Mouse (Mus musculus): ENCODE measurements around the gene Rbm17. TPM values are rescaled to one million over a fixed set of nuclear protein-coding genes. Genes with fewer than 3 reads are reported as not detected.
"Not testable (repeated sequence)": the region's sequence is repeated elsewhere in the genome, so short reads cannot be mapped to it uniquely, and the experiment has no call there.

The Rbm17 gene
- 10 to 100 TPM; 34.7 TPM for polyA plus RNA-seq (2017; shearing (Covaris generic))

- no peak for ATAC-seq
Observed at GRCm38 (mm10) chr2:11604053-11604452, at the start of gene Rbm17. TSS of gene Rbm17 (minus strand) at chr2:11604153.

GRCm38 (mm10) chr2:11653330-11653729 lies 49.4 kb upstream of the Rbm17 start:
- ATAC-seq = peak; percentile 69

GRCm38 (mm10) chr2:11652780-11653179 lies 48.8 kb upstream of the Rbm17 start:
- no peak for ATAC-seq

- no peak for ATAC-seq
Observed at GRCm38 (mm10) chr2:11652196-11652595, 48.2 kb upstream of the Rbm17 start.

- ATAC-seq = peak; percentile 19
Observed at GRCm38 (mm10) chr2:11651476-11651875, 47.5 kb upstream of the Rbm17 start.

- ATAC-seq = peak; percentile 38
Observed at GRCm38 (mm10) chr2:11645297-11645696, 41.3 kb upstream of the Rbm17 start.

GRCm38 (mm10) chr2:11644057-11644456 lies 40.1 kb upstream of the Rbm17 start:
- no peak for ATAC-seq

- peak; percentile 71 for ATAC-seq
Observed at GRCm38 (mm10) chr2:11642451-11642941, 38.5 kb upstream of the Rbm17 start, which contains the start of gene Il2ra. TSS of gene Il2ra (plus strand) at chr2:11642807.

GRCm38 (mm10) chr2:11637115-11637514 lies 33.2 kb upstream of the Rbm17 start:
- peak; percentile 42 for ATAC-seq

GRCm38 (mm10) chr2:11636138-11636480 lies 32.2 kb upstream of the Rbm17 start:
- ATAC-seq = peak; percentile 60

- ATAC-seq = peak; percentile 46
Observed at GRCm38 (mm10) chr2:11635471-11636137, 31.7 kb upstream of the Rbm17 start.

GRCm38 (mm10) chr2:11635035-11635434 lies 31.1 kb upstream of the Rbm17 start:
- peak; percentile 55 for ATAC-seq

- peak; percentile 51 for ATAC-seq
Observed at GRCm38 (mm10) chr2:11625890-11626289, 21.9 kb upstream of the Rbm17 start, which contains the start of gene Gm17490. TSS of gene Gm17490 (minus strand) at chr2:11626264.

GRCm38 (mm10) chr2:11623726-11624125 lies 19.8 kb upstream of the Rbm17 start:
- ATAC-seq = peak; percentile 19

GRCm38 (mm10) chr2:11623173-11623572 lies 19.2 kb upstream of the Rbm17 start:
- no peak for ATAC-seq

GRCm38 (mm10) chr2:11619598-11619997 lies 15.6 kb upstream of the Rbm17 start:
- peak; percentile 45 for ATAC-seq

GRCm38 (mm10) chr2:11616846-11617245 lies 12.9 kb upstream of the Rbm17 start:
- ATAC-seq = peak; percentile 33

- not testable (repeated sequence) for ATAC-seq
Observed at GRCm38 (mm10) chr2:11612939-11613338, 9.0 kb upstream of the Rbm17 start.

GRCm38 (mm10) chr2:11606718-11607117 lies 2.8 kb upstream of the Rbm17 start:
- not testable (repeated sequence) for ATAC-seq

GRCm38 (mm10) chr2:11604911-11605310 lies 958 bp upstream of the Rbm17 start:
- ATAC-seq = no peak

GRCm38 (mm10) chr2:11602506-11603489 lies 1.2 kb downstream of the Rbm17 start:
- ATAC-seq = peak; percentile 98

- no peak for ATAC-seq
Observed at GRCm38 (mm10) chr2:11601795-11602194, 2.2 kb downstream of the Rbm17 start.

- ATAC-seq = no peak
Observed at GRCm38 (mm10) chr2:11597906-11598305, 6.0 kb downstream of the Rbm17 start.

Measured in CD4-positive, CD25-positive, alpha-beta regulatory T cell, adult 4 months (primary cell).